Mouse (Mus musculus): ENCODE results near the gene Sort1. TPM values are rescaled to one million over a fixed set of nuclear protein-coding genes. Genes with fewer than 3 reads are reported as not detected.

Sort1 gene
- polyA plus RNA-seq, 1 experiment, result 6.0 TPM

- Histone ChIP-seq H3K79me2 (ENCODE audit: control insufficient read depth, insufficient read depth) (no peaks in the 10 kb centered on the region), H3K27me3 (ENCODE audit: control insufficient read depth, insufficient read depth, insufficient read length) (peaks cover 8% of the 10 kb centered on the region), H3ac (ENCODE audit: control insufficient read depth, insufficient read length) (no peak overlapping the region), H3K4me2 (ENCODE audit: low read depth) (peak overlapping the region; percentile 68), H3K36me3 (ENCODE audit: control insufficient read depth, insufficient read depth) (no peaks in the 10 kb centered on the region), H3K4me3 (peak overlapping the region; percentile 45)
- no peak for TF ChIP-seq POLR2AphosphoS2 (IDR thresholded peaks at IDR 0.05; ENCODE audit: insufficient read length, low read depth)
These were observed 98.3 kb downstream of the Sort1 start for GRCm38 (mm10) chr3:108381945-108382875.

GRCm38 (mm10) chr3:108383485-108384354, 99.8 kb downstream of the Sort1 start, which contains the start of gene Psrc1:
Psrc1 (plus strand) TSS chr3:108383839.
- no peaks in the 10 kb centered on the region for H3K36me3 ChIP-seq (ENCODE audit: control insufficient read depth, insufficient read depth)
- peak within 1 kb of the TSS; percentile 45 for H3K4me3 ChIP-seq
- TF ChIP-seq POLR2A (IDR thresholded peaks at IDR 0.05; ENCODE audit: insufficient read length, low read depth) (peak; percentile 41), CEBPB (IDR thresholded peaks at IDR 0.05; ENCODE audit: insufficient read depth, poor library complexity, severe bottlenecking) (no peak), E2F4 (IDR thresholded peaks at IDR 0.05; ENCODE audit: insufficient read depth) (peak; percentile 45)
- peak within 1 kb of the TSS; percentile 68 for H3K4me2 ChIP-seq (ENCODE audit: low read depth)
- no peaks in the 10 kb centered on the region for H3K79me2 ChIP-seq (ENCODE audit: control insufficient read depth, insufficient read depth)
- no peaks in the 10 kb centered on the region for H3K27me3 ChIP-seq (ENCODE audit: control insufficient read depth, insufficient read depth, insufficient read length)
- H3ac ChIP-seq (ENCODE audit: control insufficient read depth, insufficient read length), result no peak within 1 kb of the TSS

- Histone ChIP-seq H3K4me2 (ENCODE audit: low read depth) (peak overlapping the region; percentile 68), H3K4me3 (peak overlapping the region; percentile 45), H3K79me2 (ENCODE audit: control insufficient read depth, insufficient read depth) (no peaks in the 10 kb centered on the region), H3K36me3 (ENCODE audit: control insufficient read depth, insufficient read depth) (no peaks in the 10 kb centered on the region), H3K27me3 (ENCODE audit: control insufficient read depth, insufficient read depth, insufficient read length) (no peaks in the 10 kb centered on the region), H3ac (ENCODE audit: control insufficient read depth, insufficient read length) (no peak overlapping the region)
- TF ChIP-seq E2F4 (IDR thresholded peaks at IDR 0.05; ENCODE audit: insufficient read depth), result no peak
- TF ChIP-seq SRF (IDR thresholded peaks at IDR 0.05; ENCODE audit: control insufficient read depth, insufficient read length, low read depth), result no peak
- TF ChIP-seq CEBPB (IDR thresholded peaks at IDR 0.05; ENCODE audit: insufficient read depth, poor library complexity, severe bottlenecking), result no peak
- TF ChIP-seq TCF12 (IDR thresholded peaks at IDR 0.05; ENCODE audit: insufficient read depth, poor library complexity, severe bottlenecking), result no peak
These were observed 100.5 kb downstream of the Sort1 start for GRCm38 (mm10) chr3:108384425-108384824.

GRCm38 (mm10) chr3:108386186-108386585, 102.3 kb downstream of the Sort1 start:
- H3K36me3 ChIP-seq (ENCODE audit: control insufficient read depth, insufficient read depth), result no peaks in the 10 kb centered on the region

GRCm38 (mm10) chr3:108389111-108389545, 105.2 kb downstream of the Sort1 start:
- Histone ChIP-seq H3K4me3 (no peak overlapping the region), H3K79me2 (ENCODE audit: control insufficient read depth, insufficient read depth) (no peaks in the 10 kb centered on the region), H3K36me3 (ENCODE audit: control insufficient read depth, insufficient read depth) (no peaks in the 10 kb centered on the region), H3K4me2 (ENCODE audit: low read depth) (peak overlapping the region; percentile 36), H3K27me3 (ENCODE audit: control insufficient read depth, insufficient read depth, insufficient read length) (peaks cover 28% of the 10 kb centered on the region), H3ac (ENCODE audit: control insufficient read depth, insufficient read length) (no peak overlapping the region)
- TF ChIP-seq E2F4 (IDR thresholded peaks at IDR 0.05; ENCODE audit: insufficient read depth), result no peak
- no peak for TF ChIP-seq SRF (IDR thresholded peaks at IDR 0.05; ENCODE audit: control insufficient read depth, insufficient read length, low read depth)
- TF ChIP-seq MAX (IDR thresholded peaks at IDR 0.05; ENCODE audit: low read depth), result no peak
- peak; percentile 31 for TF ChIP-seq POLR2A (IDR thresholded peaks at IDR 0.05; ENCODE audit: insufficient read length, low read depth)
- no peak for TF ChIP-seq REST (IDR thresholded peaks at IDR 0.05; ENCODE audit: insufficient read depth, insufficient read length)
- peak; percentile 33 for TF ChIP-seq POLR2AphosphoS2 (IDR thresholded peaks at IDR 0.05; ENCODE audit: insufficient read length, low read depth)
- no peak for TF ChIP-seq MYOG (IDR thresholded peaks at IDR 0.05; ENCODE audit: control insufficient read depth in 1 of 3, insufficient read depth in 1 of 3, insufficient read length in 2 of 3, low read depth in 2 of 3)
- TF ChIP-seq CEBPB (IDR thresholded peaks at IDR 0.05; ENCODE audit: insufficient read depth, poor library complexity, severe bottlenecking), result no peak
- no peak for TF ChIP-seq TCF12 (IDR thresholded peaks at IDR 0.05; ENCODE audit: insufficient read depth, poor library complexity, severe bottlenecking)
- no peak for TF ChIP-seq TCF3 (IDR thresholded peaks at IDR 0.05; ENCODE audit: insufficient read length, low read depth)
- no peak for TF ChIP-seq MYOD1 (IDR thresholded peaks at IDR 0.05; ENCODE audit: control insufficient read depth in 1 of 3, insufficient read length in 2 of 3, low read depth in 2 of 3)

More at GRCm38 (mm10) chr3:108386186-108386585, 102.3 kb downstream of the Sort1 start:
- TF ChIP-seq POLR2A (IDR thresholded peaks at IDR 0.05; ENCODE audit: insufficient read length, low read depth) (no peak), MAX (IDR thresholded peaks at IDR 0.05; ENCODE audit: low read depth) (no peak), E2F4 (IDR thresholded peaks at IDR 0.05; ENCODE audit: insufficient read depth) (no peak), TCF3 (IDR thresholded peaks at IDR 0.05; ENCODE audit: insufficient read length, low read depth) (no peak), CEBPB (IDR thresholded peaks at IDR 0.05; ENCODE audit: insufficient read depth, poor library complexity, severe bottlenecking) (no peak), REST (IDR thresholded peaks at IDR 0.05; ENCODE audit: insufficient read depth, insufficient read length) (no peak), POLR2AphosphoS2 (IDR thresholded peaks at IDR 0.05; ENCODE audit: insufficient read length, low read depth) (no peak), SRF (IDR thresholded peaks at IDR 0.05; ENCODE audit: control insufficient read depth, insufficient read length, low read depth) (no peak), USF1 (IDR thresholded peaks at IDR 0.05; ENCODE audit: low read depth) (no peak), MYOD1 (IDR thresholded peaks at IDR 0.05; ENCODE audit: control insufficient read depth in 1 of 3, insufficient read length in 2 of 3, low read depth in 2 of 3) (no peak), MYOG (IDR thresholded peaks at IDR 0.05; ENCODE audit: control insufficient read depth in 1 of 3, insufficient read depth in 1 of 3, insufficient read length in 2 of 3, low read depth in 2 of 3) (no peak), TCF12 (IDR thresholded peaks at IDR 0.05; ENCODE audit: insufficient read depth, poor library complexity, severe bottlenecking) (no peak)
- Histone ChIP-seq H3K27me3 (ENCODE audit: control insufficient read depth, insufficient read depth, insufficient read length) (no peaks in the 10 kb centered on the region), H3ac (ENCODE audit: control insufficient read depth, insufficient read length) (no peak overlapping the region), H3K4me3 (no peak overlapping the region), H3K4me2 (ENCODE audit: low read depth) (no peak overlapping the region), H3K79me2 (ENCODE audit: control insufficient read depth, insufficient read depth) (no peaks in the 10 kb centered on the region)

All from myocyte (in vitro differentiated cells).